Mouse (Mus musculus): ENCODE measurements around the gene Extl1.
"Not testable (repeated sequence)": the region's sequence is repeated elsewhere in the genome, so short reads cannot be mapped to it uniquely, and the experiment has no call there.

Extl1 gene

GRCm38 (mm10) chr4:134351329-134352260, 32.1 kb downstream of the Extl1 start:
- DNase-seq (ENCODE audit: low read depth, low spot score) = peak; percentile 73

GRCm38 (mm10) chr4:134350641-134351040, 33.0 kb downstream of the Extl1 start:
- DNase-seq (ENCODE audit: low read depth, low spot score) = peak; percentile 71

- DNase-seq (ENCODE audit: low read depth, low spot score) = peak; percentile 71
Observed at GRCm38 (mm10) chr4:134349829-134350228, 33.8 kb downstream of the Extl1 start.

GRCm38 (mm10) chr4:134348545-134348944, 35.1 kb downstream of the Extl1 start:
- no peak for DNase-seq (ENCODE audit: low read depth, low spot score)

GRCm38 (mm10) chr4:134348078-134348477, 35.6 kb downstream of the Extl1 start:
- DNase-seq (ENCODE audit: low read depth, low spot score) = no peak

- DNase-seq (ENCODE audit: low read depth, low spot score) = no peak
Observed at GRCm38 (mm10) chr4:134345802-134346201, 37.8 kb downstream of the Extl1 start.

GRCm38 (mm10) chr4:134344620-134345019, 39.0 kb downstream of the Extl1 start:
- no peak for DNase-seq (ENCODE audit: low read depth, low spot score)

GRCm38 (mm10) chr4:134343071-134344031, 40.3 kb downstream of the Extl1 start, which contains the start of gene Slc30a2:
Slc30a2 (plus strand) TSS chr4:134343181.
- DNase-seq (ENCODE audit: low read depth, low spot score) = peak; percentile 75

- DNase-seq (ENCODE audit: low read depth, low spot score) = peak; percentile 43
Observed at GRCm38 (mm10) chr4:134342213-134342779, 41.4 kb downstream of the Extl1 start.

GRCm38 (mm10) chr4:134341231-134341630, 42.4 kb downstream of the Extl1 start:
- not testable (repeated sequence) for DNase-seq (ENCODE audit: low read depth, low spot score)

GRCm38 (mm10) chr4:134330281-134330680, 53.4 kb downstream of the Extl1 start:
- no peak for DNase-seq (ENCODE audit: low read depth, low spot score)

- DNase-seq (ENCODE audit: low read depth, low spot score) = no peak
Observed at GRCm38 (mm10) chr4:134328832-134329231, 54.8 kb downstream of the Extl1 start.

- DNase-seq (ENCODE audit: low read depth, low spot score) = no peak
Observed at GRCm38 (mm10) chr4:134328151-134328550, 55.5 kb downstream of the Extl1 start.

- DNase-seq (ENCODE audit: low read depth, low spot score) = peak; percentile 90
Observed at GRCm38 (mm10) chr4:134326859-134327530, 56.7 kb downstream of the Extl1 start.

- no peak for DNase-seq (ENCODE audit: low read depth, low spot score)
Observed at GRCm38 (mm10) chr4:134324655-134325054, 59.0 kb downstream of the Extl1 start.

- peak; percentile 78 for DNase-seq (ENCODE audit: low read depth, low spot score)
Observed at GRCm38 (mm10) chr4:134321524-134321923, 62.1 kb downstream of the Extl1 start.

GRCm38 (mm10) chr4:134319674-134320073, 64.0 kb downstream of the Extl1 start:
- no peak for DNase-seq (ENCODE audit: low read depth, low spot score)

GRCm38 (mm10) chr4:134319074-134319473, 64.6 kb downstream of the Extl1 start:
- no peak for DNase-seq (ENCODE audit: low read depth, low spot score)

- DNase-seq (ENCODE audit: low read depth, low spot score) = peak; percentile 82
Observed at GRCm38 (mm10) chr4:134316390-134316789, 67.3 kb downstream of the Extl1 start.

GRCm38 (mm10) chr4:134315470-134315869, 68.2 kb downstream of the Extl1 start:
- no peak for DNase-seq (ENCODE audit: low read depth, low spot score)

GRCm38 (mm10) chr4:134314876-134315275, 68.8 kb downstream of the Extl1 start, which contains the start of gene Trim63:
Trim63 (plus strand) TSS chr4:134315120.
- DNase-seq (ENCODE audit: low read depth, low spot score) = peak; percentile 32

Data from R1 (cell line).